Mouse (Mus musculus) spleen, adult 2 months (tissue): ENCODE results near the gene Parp14. TPM values are rescaled to one million over a fixed set of nuclear protein-coding genes. Genes with fewer than 3 reads are reported as not detected.

Source experiments
- DNase-seq, 2 experiments: peaks; one replicate each; pipeline versions ENCODE4 v3.0.0 to v3.0.0-alpha.2; 2012 to 2021; ENCODE audit warnings: low spot score in 2 of 2, low read depth in 1 of 2
- H3K27ac ChIP-seq: fragments of 200-500 bp; 2 replicates; pipeline ENCODE4 v1.5.1; 2012; ENCODE audit warnings: low read length, inconsistent platforms; ENCODE audit not compliant: insufficient read depth
- H3K27me3 ChIP-seq: fragments of 200-500 bp; 2 replicates; pipeline ENCODE4 v1.6.1; 2012; ENCODE audit warnings: mild to moderate bottlenecking, moderate library complexity, low read length, inconsistent platforms; ENCODE audit not compliant: control insufficient read depth, insufficient read depth
- H3K36me3 ChIP-seq: fragments of 200-500 bp; 2 replicates; pipeline ENCODE4 v1.6.1; 2012; ENCODE audit warnings: mild to moderate bottlenecking, low read length, inconsistent platforms; ENCODE audit not compliant: control insufficient read depth, insufficient read depth
- H3K4me1 ChIP-seq: fragments of 200-500 bp; 2 replicates; pipeline ENCODE4 v1.6.1; 2011; ENCODE audit warnings: inconsistent platforms; ENCODE audit not compliant: control insufficient read depth, insufficient read depth, insufficient read length
- H3K4me3 ChIP-seq: fragments of 200-500 bp; 2 replicates; pipeline ENCODE4 v1.5.1; 2011; ENCODE audit warnings: mild to moderate bottlenecking, inconsistent platforms; ENCODE audit not compliant: insufficient read depth, insufficient read length; ENCODE audit errors: extremely low read depth
- CTCF ChIP-seq: fragments of 200-500 bp; IDR thresholded peaks from 2 replicates; pipeline ENCODE4 v1.5.1; 2011; ENCODE audit warnings: mild to moderate bottlenecking, inconsistent platforms; ENCODE audit not compliant: insufficient read depth, insufficient read length, insufficient replicate concordance; ENCODE audit errors: extremely low read depth
- POLR2A ChIP-seq: fragments of 200-500 bp; IDR thresholded peaks from 2 replicates; pipeline ENCODE4 v1.6.1; 2011; ENCODE audit warnings: low read depth, low read length, inconsistent platforms
- WGBS: fragments of 180-500 bp; shearing (Covaris S2); methylation state at CpG from one replicate; pipeline ENCODE4 v1.1.7; 2018; 5-methylcytosine and 5-hydroxymethylcytosine counted together
- polyA plus RNA-seq: library from polyadenylated mRNA; depleted of rRNA; stranded (reverse); fragments of >200 nt; gene quantifications from 2 replicates; pipeline ENCODE4 v1.2.3, GENCODE M21; 2012

Parp14 gene
- polyA plus RNA-seq, 1 experiment, result 8.0 TPM

DNA sequence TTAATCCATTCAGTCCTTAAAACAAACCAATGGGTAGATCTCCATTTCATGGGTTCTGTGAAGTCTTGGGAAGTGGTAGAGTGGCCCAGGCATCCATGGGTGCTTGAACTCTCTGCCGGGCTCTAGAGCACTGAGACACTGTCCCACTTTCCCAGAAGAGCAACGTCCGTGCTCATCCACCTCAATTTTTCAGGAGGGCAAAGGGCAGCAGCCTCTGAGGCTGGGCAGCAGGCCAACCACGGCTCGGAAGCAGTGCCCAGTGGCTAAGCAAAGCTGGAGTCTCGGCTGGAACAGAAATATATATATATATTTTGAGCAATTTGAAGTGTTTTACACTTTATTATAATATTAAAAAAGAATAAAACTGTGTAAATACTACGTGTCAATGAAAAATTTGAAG is 35.5 kb upstream of the Parp14 start:
- Histone ChIP-seq H3K27me3 (no peaks in the 10 kb centered on the region), H3K36me3 (no peaks in the 10 kb centered on the region), H3K4me1 (peaks cover 2% of the 10 kb centered on the region; the same call in 1 of the 2 replicates), H3K27ac (no peak overlapping the region), H3K4me3 (no peak overlapping the region)
- DNase-seq, result no peak
- 82% methylated on average over 7 of the region's 7 CpGs for WGBS
- TF ChIP-seq CTCF (no peak), POLR2A (no peak)

DNA sequence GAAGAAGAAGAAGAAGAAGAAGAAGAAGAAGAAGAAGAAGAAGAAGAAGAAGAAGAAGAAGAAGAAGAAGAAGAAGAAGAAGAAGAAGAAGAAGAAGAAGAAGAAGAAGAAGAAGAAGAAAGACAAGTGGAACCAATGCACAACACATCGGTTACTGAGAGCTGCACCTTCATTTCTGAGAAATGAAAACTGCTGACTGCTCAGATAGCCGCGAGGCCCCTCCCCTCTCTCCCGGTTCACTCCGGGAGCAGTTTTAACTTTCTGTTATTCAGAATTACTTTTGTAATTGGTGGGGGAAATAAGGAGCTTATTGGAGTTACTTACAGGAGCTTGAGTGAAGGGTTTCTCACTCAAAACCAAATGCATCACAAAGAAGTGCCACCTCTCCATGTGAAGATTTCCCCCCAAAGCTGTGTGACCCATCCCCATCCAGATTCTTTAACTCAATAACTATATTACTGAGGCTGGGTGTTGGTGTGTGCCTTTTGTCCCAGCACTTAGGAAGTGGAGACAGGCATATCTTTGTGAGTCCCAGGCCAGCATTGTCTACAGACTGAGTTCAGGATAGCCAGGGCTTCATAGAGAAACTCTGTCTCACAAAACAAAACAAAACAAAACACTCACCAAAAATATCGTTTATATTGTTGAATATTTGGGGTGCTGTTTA is 34.6 kb upstream of the Parp14 start:
- no peaks in the 10 kb centered on the region for H3K27me3 ChIP-seq
- H3K4me3 ChIP-seq, result no peak overlapping the region
- no peak for DNase-seq
- 49% methylated on average over 6 of the region's 6 CpGs for WGBS
- H3K27ac ChIP-seq, result no peak overlapping the region
- peaks cover 2% of the 10 kb centered on the region; the same call in 1 of the 2 replicates for H3K4me1 ChIP-seq
- no peak for TF ChIP-seq CTCF
- no peak for TF ChIP-seq POLR2A
- H3K36me3 ChIP-seq, result no peaks in the 10 kb centered on the region

DNA sequence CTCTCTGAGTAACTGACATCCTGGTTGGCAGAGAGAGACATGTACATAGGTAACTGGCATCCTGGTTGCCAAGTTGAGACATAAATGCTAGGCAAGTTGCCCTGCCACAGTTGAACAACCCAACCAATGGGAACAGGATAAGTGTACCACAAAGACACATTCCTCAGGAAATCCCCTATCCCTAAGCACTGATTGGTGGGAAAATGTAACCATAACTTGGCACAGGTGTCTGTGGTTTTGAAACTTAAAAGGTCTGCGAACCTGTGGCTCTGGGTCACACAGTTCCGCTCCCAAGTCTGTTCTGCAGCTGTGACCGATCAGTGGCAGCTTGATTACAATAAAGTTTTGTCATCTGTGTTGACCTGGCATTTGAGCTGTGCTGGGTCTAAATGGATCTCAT is 34.0 kb upstream of the Parp14 start:
- no peak overlapping the region for H3K27ac ChIP-seq
- DNase-seq, result no peak
- 52% methylated on average over 3 of the region's 3 CpGs for WGBS

DNA sequence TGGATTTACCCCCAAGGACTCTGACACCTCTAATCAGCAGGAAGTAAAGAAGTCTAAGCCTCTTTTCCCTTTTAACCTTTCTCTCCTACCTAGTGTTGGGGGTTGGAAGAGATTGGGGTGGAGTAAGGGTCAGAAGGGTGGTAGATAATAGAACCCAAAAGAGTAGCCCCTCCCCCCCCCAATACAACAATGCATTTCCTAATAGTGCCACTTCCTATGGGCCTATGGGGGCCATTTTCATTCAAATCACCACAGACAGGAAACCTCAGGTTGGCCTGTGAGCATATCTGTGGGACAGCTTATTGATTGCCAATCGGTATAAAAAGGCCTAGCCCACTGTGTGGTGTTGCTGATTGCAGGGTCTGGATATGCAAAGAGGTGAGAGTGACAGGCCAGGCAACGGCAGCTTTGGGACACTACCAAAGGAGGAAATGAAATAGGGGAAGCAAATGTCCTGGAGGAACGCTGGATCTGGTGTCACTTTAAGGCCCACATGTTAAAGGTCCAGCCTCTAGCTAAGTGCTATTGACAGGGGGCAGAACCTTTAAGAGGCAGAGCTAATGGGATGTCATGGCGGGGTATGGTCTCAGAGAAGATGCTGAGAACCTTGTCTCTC is 32.9 kb upstream of the Parp14 start:
- Histone ChIP-seq H3K27ac (no peak overlapping the region), H3K36me3 (no peaks in the 10 kb centered on the region), H3K4me3 (no peak overlapping the region), H3K4me1 (peaks cover 2% of the 10 kb centered on the region; the same call in 1 of the 2 replicates), H3K27me3 (no peaks in the 10 kb centered on the region)
- no peak for TF ChIP-seq CTCF
- no peak for TF ChIP-seq POLR2A
- 56% methylated on average over 4 of the region's 4 CpGs for WGBS
- no peak for DNase-seq

More for the DNA sequence above, 34.0 kb upstream of the Parp14 start:
- H3K4me3 ChIP-seq, result no peak overlapping the region
- TF ChIP-seq POLR2A (no peak), CTCF (no peak)
- no peaks in the 10 kb centered on the region for H3K36me3 ChIP-seq
- H3K27me3 ChIP-seq, result no peaks in the 10 kb centered on the region
- H3K4me1 ChIP-seq, result peaks cover 2% of the 10 kb centered on the region; the same call in 1 of the 2 replicates

DNA sequence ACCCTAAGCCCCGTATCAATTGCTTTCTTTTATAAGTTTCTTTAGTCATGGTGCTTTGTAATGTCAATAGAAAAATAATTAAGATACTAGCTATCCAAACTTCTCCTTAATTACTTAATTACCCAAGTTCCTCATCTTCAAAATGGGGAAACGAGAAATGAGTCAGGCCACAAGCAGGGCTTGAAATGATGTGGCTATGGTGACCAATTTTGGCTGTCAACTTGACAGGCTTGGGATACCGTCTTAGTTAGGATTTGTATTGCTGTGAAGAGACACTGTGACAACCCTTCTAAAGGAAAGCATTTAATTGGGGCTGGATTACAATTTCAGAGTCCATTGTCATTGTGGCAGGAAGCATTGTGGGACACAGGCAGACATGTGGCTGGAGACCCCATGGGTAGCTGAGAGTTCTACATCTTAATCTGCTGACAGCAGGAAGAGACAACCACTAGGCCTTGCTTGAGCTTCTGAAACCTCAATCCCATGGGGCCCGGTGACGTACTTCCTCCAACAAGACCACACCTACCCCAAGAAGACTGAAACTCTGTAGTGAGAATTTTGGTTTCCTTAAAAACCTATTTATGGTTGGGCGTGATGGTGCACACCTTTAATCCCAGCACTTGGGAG is 31.8 kb upstream of the Parp14 start:
- Histone ChIP-seq H3K27ac (no peak overlapping the region), H3K4me1 (peaks cover 2% of the 10 kb centered on the region; the same call in 1 of the 2 replicates), H3K4me3 (no peak overlapping the region), H3K36me3 (no peaks in the 10 kb centered on the region), H3K27me3 (no peaks in the 10 kb centered on the region)
- DNase-seq, result no peak
- WGBS, result 64% methylated on average over 6 of the region's 6 CpGs
- TF ChIP-seq CTCF (no peak), POLR2A (no peak)

DNA sequence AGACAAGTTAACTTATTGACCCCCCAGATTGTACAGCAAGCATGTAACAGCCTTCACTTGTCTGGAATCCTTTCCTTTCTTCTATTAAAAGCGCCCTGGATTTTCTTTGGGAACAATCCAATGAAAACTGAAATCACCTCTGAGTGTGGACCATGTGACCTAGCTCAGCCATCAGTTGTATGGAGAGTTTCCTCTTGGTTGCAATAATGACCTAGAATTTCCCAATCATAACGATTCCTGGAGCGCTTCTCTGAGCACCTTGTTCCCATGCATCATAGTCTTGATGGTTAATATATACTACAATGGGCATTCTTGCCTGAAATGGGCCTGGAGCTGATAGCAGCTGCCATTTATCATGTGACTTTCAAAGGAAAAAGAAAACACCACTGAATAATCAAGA is 29.2 kb upstream of the Parp14 start:
- WGBS, result 85% methylated on average over 3 of the region's 3 CpGs
- no peaks in the 10 kb centered on the region for H3K27me3 ChIP-seq
- no peak overlapping the region for H3K4me3 ChIP-seq
- no peaks in the 10 kb centered on the region for H3K36me3 ChIP-seq
- no peak for DNase-seq
- peaks cover 2% of the 10 kb centered on the region; the same call in 1 of the 2 replicates for H3K4me1 ChIP-seq
- H3K27ac ChIP-seq, result no peak overlapping the region
- no peak for TF ChIP-seq CTCF
- TF ChIP-seq POLR2A, result no peak
